Mouse (Mus musculus): ENCODE data around the gene Gm20388.

- TF ChIP-seq CTCF (conservative IDR thresholded peaks at IDR 0.05; ENCODE audit: insufficient read depth, insufficient read length, low read depth, low read length) (no peak), POLR2A (IDR thresholded peaks at IDR 0.05; ENCODE audit: low read depth, low read length) (no peak)
These were observed 2664.6 kb downstream of the Gm20388 start for GRCm38 (mm10) chr8:122575286-122575685.

Measured in kidney, adult 2 months (tissue).